Mouse (Mus musculus) bone marrow macrophage, adult 2 months (primary cell): ENCODE measurements around the gene Abo.

Experiments used
- CTCF ChIP-seq: IDR thresholded peaks from 2 replicates; pipeline ENCODE4 v1.5.1; 2012; ENCODE audit warnings: low read depth, mild to moderate bottlenecking, low read length, moderate library complexity
- POLR2A ChIP-seq: IDR thresholded peaks from 2 replicates; pipeline ENCODE4 v1.6.1; 2012; ENCODE audit warnings: mild to moderate bottlenecking, low read depth, low read length, borderline replicate concordance

DNA sequence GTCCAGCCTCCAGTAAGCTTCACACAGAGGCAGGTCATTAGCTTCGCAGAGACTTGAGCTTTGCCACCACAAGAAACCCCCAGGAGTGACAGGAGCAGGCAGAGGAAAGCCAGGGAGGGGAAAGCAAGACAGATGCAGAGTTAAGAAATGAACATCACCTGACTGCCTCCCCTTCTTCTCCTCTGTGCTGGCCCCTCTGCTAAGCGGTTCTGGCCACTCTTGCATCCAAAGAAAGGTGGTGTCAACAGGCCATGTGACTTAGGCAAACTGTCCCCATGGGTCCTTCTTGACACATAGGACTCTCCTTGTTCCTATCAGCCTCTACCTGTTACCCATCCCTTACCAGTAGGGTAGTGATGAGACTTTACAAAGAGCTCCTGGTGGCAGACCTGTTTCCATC lies 41.2 kb upstream of the Abo start:
- no peak for TF ChIP-seq POLR2A
- TF ChIP-seq CTCF = no peak
